Mouse (Mus musculus) kidney, postnatal 0 days (tissue): ENCODE data around the gene Arhgef39. TPM values are rescaled to one million over a fixed set of nuclear protein-coding genes. Genes with fewer than 3 reads are reported as not detected.
A peak's percentile ranks its signal among the peaks of the same experiment; 100 is the strongest.

Experiments
- ATAC-seq: fragments of 200-750 bp; cut with Nextera tagmentation; replicated peaks from 2 replicates; pipeline ENCODE4 v1.8.0; 2017; ENCODE audit warnings: low read depth, moderate number of reproducible peaks, moderate TSS enrichment, moderate library complexity; ENCODE audit not compliant: low FRiP score
- DNase-seq: peaks from one replicate; pipeline ENCODE4 v3.0.0-alpha.2; 2016; ENCODE audit warnings: low spot score
- H3K27ac ChIP-seq: fragments of 300-500 bp; sonication (generic); 2 replicates; pipeline ENCODE4 v1.5.1; 2014; ENCODE audit warnings: mild to moderate bottlenecking
- H3K27me3 ChIP-seq: fragments of 300-500 bp; sonication (generic); 2 replicates; pipeline ENCODE4 v1.6.1; 2014; ENCODE audit warnings: low read length, mixed read lengths; ENCODE audit not compliant: insufficient read depth
- H3K36me3 ChIP-seq: fragments of 300-500 bp; sonication (generic); 2 replicates; pipeline ENCODE4 v1.6.1; 2014; ENCODE audit warnings: low read length, mixed read lengths; ENCODE audit not compliant: insufficient read depth
- H3K4me1 ChIP-seq: fragments of 300-500 bp; sonication (generic); replicated peaks from 2 replicates; pipeline ENCODE4 v1.6.1; 2014; ENCODE audit warnings: antibody characterized with exemption, low read length, mixed read lengths; ENCODE audit not compliant: insufficient read depth
- H3K4me2 ChIP-seq: fragments of 300-500 bp; sonication (generic); 2 replicates; pipeline ENCODE4 v1.6.1; 2014; ENCODE audit warnings: mild to moderate bottlenecking, low read length, moderate library complexity, mixed read lengths
- H3K4me3 ChIP-seq: fragments of 300-500 bp; sonication (generic); replicated peaks from 2 replicates; pipeline ENCODE4 v1.5.1; 2014; ENCODE audit warnings: low read depth, low read length
- H3K9ac ChIP-seq: fragments of 300-500 bp; sonication (generic); 2 replicates; pipeline ENCODE4 v1.6.1; 2014; ENCODE audit warnings: low read depth, low read length
- H3K9me3 ChIP-seq: fragments of 300-500 bp; sonication (generic); replicated peaks from 2 replicates; pipeline ENCODE4 v1.6.1; 2016; ENCODE audit warnings: low read length, inconsistent platforms, mixed read lengths
- CTCF ChIP-seq: IDR thresholded peaks from 2 replicates; pipeline ENCODE4 v1.5.1; 2016; ENCODE audit warnings: antibody characterized with exemption, low read depth, mild to moderate bottlenecking, moderate library complexity
- WGBS: fragments of 180-500 bp; shearing (Covaris S2); extraction: QIAGEN DNeasy Blood & Tissue Kit; methylation state at CpG from one replicate; pipeline ENCODE4 v1.1.7; 2014; 5-methylcytosine and 5-hydroxymethylcytosine counted together
- polyA plus RNA-seq: library from polyadenylated mRNA; unstranded; fragments of >200 nt; fragmentation: Nextera tagmentation; extraction: Ambion mirVana; gene quantifications from 2 replicates; pipeline ENCODE4 v1.2.1, GENCODE M21; 2015

Gene Arhgef39
- polyA plus RNA-seq, 1 experiment from 2014 or later, result 15.4 TPM

- H3K27ac ChIP-seq, result no peak overlapping the region
- no peaks in the 10 kb centered on the region for H3K27me3 ChIP-seq
- H3K4me1 ChIP-seq, result no peaks in the 10 kb centered on the region
- TF ChIP-seq CTCF, result peak; percentile 68
- H3K4me3 ChIP-seq, result peak overlapping the region; percentile 24
- 16% methylated on average over 11 of the region's 11 CpGs for WGBS
- H3K4me2 ChIP-seq, result peak overlapping the region; percentile 50
- 0 out of 2 replicates have a peak overlapping the region, but pooled peaks have one; percentile 23 for H3K9ac ChIP-seq
- no peaks in the 10 kb centered on the region for H3K9me3 ChIP-seq
- DNase-seq, result peak; percentile 96
- peak; percentile 90 for ATAC-seq
- H3K36me3 ChIP-seq, result no peaks in the 10 kb centered on the region
These were observed 21.5 kb downstream of the Arhgef39 start for GRCm38 (mm10) chr4:43477857-43478533.

DNA sequence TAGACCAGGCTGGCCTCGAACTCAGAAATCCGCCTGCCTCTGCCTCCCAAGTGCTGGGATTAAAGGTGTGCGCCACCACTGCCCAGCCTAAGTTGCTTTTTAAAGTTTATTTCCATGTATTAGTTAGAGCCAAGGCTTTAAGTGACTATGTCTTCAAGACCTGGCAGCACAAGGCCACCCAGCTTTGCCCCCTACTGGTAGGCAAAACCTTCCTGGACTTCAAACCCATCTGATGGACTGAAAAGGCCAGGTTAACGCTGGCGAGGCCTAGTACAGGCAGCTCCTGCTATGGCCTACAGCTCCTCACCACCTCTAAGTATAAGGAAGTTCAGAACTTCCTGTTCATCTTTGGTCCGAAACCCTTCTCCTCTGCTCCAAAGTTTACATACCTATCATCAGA, 22.9 kb downstream of the Arhgef39 start:
- H3K4me2 ChIP-seq, result no peak overlapping the region
- peak; percentile 32; the same call in 1 of the 2 replicates for TF ChIP-seq CTCF

GRCm38 (mm10) chr4:43473636-43474035, 25.9 kb downstream of the Arhgef39 start:
- Histone ChIP-seq H3K27me3 (no peaks in the 10 kb centered on the region), H3K4me3 (no peak overlapping the region), H3K4me1 (no peaks in the 10 kb centered on the region), H3K9ac (no peak overlapping the region), H3K4me2 (no peak overlapping the region), H3K9me3 (no peaks in the 10 kb centered on the region), H3K36me3 (no peaks in the 10 kb centered on the region), H3K27ac (no peak overlapping the region)
- no peak for DNase-seq
- WGBS, result 76% methylated on average over 1 of the region's 1 CpGs
- no peak for ATAC-seq
- TF ChIP-seq CTCF, result no peak

More for the DNA sequence above, 22.9 kb downstream of the Arhgef39 start:
- H3K4me1 ChIP-seq, result no peaks in the 10 kb centered on the region
- H3K27ac ChIP-seq, result no peak overlapping the region
- 86% methylated on average over 6 of the region's 6 CpGs for WGBS
- no peak overlapping the region for H3K4me3 ChIP-seq
- DNase-seq (no peak), ATAC-seq (no peak)
- H3K9me3 ChIP-seq, result no peaks in the 10 kb centered on the region
- no peaks in the 10 kb centered on the region for H3K27me3 ChIP-seq
- H3K9ac ChIP-seq, result no peak overlapping the region
- no peaks in the 10 kb centered on the region for H3K36me3 ChIP-seq

DNA sequence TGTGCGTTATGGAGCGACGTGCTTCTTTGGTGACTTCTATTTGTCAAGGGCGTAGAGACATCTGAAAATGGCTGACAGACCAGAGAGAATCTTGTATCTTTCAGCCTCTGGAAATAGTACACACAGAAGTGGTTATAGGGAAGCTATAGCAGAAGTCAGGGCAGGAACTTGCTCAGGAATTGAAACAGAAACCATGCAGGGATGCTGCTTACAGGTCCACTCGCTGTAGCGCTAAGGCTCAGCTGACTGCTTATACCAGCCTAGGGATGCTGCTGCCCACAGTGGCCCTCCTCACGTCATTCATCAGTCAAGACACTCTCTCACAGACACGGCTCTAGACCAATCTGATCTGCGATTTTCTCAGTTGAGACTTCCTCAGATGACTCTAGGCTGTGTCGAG, 29.2 kb downstream of the Arhgef39 start:
- H3K27ac ChIP-seq, result no peak overlapping the region
- no peaks in the 10 kb centered on the region for H3K36me3 ChIP-seq
- H3K4me3 ChIP-seq, result no peak overlapping the region
- H3K4me2 ChIP-seq, result no peak overlapping the region
- no peaks in the 10 kb centered on the region for H3K9me3 ChIP-seq
- WGBS, result 89% methylated on average over 10 of the region's 10 CpGs
- DNase-seq, result no peak
- no peaks in the 10 kb centered on the region for H3K27me3 ChIP-seq
- no peak overlapping the region for H3K9ac ChIP-seq
- ATAC-seq, result no peak
- TF ChIP-seq CTCF, result no peak
- H3K4me1 ChIP-seq, result no peaks in the 10 kb centered on the region

DNA sequence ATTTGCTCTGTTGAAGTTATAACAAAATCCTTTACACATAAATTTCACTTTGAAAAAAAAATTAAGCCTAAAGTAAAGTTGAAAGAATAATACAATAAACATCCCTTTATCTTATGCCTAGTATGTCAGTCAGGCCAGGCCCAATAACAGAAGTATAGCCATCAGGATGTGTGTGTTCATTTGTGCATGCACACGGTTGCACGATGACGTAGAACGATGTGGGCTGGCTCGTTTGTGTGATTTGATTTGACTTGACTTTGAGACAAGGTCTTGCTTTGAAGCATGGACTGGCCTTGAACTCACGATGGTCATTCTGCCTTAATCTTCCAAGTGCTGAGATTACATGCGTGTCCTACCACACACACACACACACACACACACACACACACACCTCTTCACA, 32.6 kb downstream of the Arhgef39 start:
- ATAC-seq (no peak), DNase-seq (no peak)
- Histone ChIP-seq H3K27ac (no peak overlapping the region), H3K4me1 (no peaks in the 10 kb centered on the region), H3K9me3 (no peaks in the 10 kb centered on the region), H3K9ac (no peak overlapping the region), H3K4me2 (no peak overlapping the region), H3K4me3 (no peak overlapping the region), H3K36me3 (no peaks in the 10 kb centered on the region), H3K27me3 (no peaks in the 10 kb centered on the region)
- WGBS, result 89% methylated on average over 7 of the region's 7 CpGs
- TF ChIP-seq CTCF, result no peak

- Histone ChIP-seq H3K9ac (no peak overlapping the region), H3K27ac (no peak overlapping the region), H3K36me3 (no peaks in the 10 kb centered on the region), H3K4me2 (no peak overlapping the region), H3K4me1 (no peaks in the 10 kb centered on the region), H3K9me3 (no peaks in the 10 kb centered on the region), H3K27me3 (no peaks in the 10 kb centered on the region), H3K4me3 (no peak overlapping the region)
- DNase-seq (no peak), ATAC-seq (no peak)
- 78% methylated on average over 6 of the region's 6 CpGs for WGBS
- TF ChIP-seq CTCF, result no peak
These were observed 33.6 kb downstream of the Arhgef39 start for GRCm38 (mm10) chr4:43465935-43466334.

GRCm38 (mm10) chr4:43463102-43463501, 36.4 kb downstream of the Arhgef39 start:
- H3K4me1 ChIP-seq, result no peaks in the 10 kb centered on the region
- TF ChIP-seq CTCF, result no peak
- ATAC-seq, result no peak
- H3K36me3 ChIP-seq, result no peaks in the 10 kb centered on the region
- no peak overlapping the region for H3K4me3 ChIP-seq
- no peaks in the 10 kb centered on the region for H3K9me3 ChIP-seq
- no peak overlapping the region for H3K4me2 ChIP-seq
- no peak for DNase-seq
- no peaks in the 10 kb centered on the region for H3K27me3 ChIP-seq
- H3K9ac ChIP-seq, result no peak overlapping the region
- WGBS, result 88% methylated on average over 5 of the region's 5 CpGs
- H3K27ac ChIP-seq, result no peak overlapping the region
